Mouse (Mus musculus) midbrain, embryonic 12.5 days (tissue): ENCODE data around the gene Ace3. TPM values are rescaled to one million over a fixed set of nuclear protein-coding genes. Genes with fewer than 3 reads are reported as not detected.

Source experiments
- ATAC-seq: fragments of 200-750 bp; cut with Nextera tagmentation; 2 replicates; pipeline ENCODE4 v1.8.0; 2017; ENCODE audit warnings: low read depth, moderate TSS enrichment, moderate library complexity; ENCODE audit not compliant: low FRiP score
- H3K27ac ChIP-seq: fragments of 300-500 bp; sonication (generic); replicated peaks from 2 replicates; pipeline ENCODE4 v1.5.1; 2016; ENCODE audit warnings: mild to moderate bottlenecking
- H3K27me3 ChIP-seq: fragments of 300-500 bp; sonication (generic); 2 replicates; pipeline ENCODE4 v1.6.1; 2016; ENCODE audit warnings: mild to moderate bottlenecking
- H3K36me3 ChIP-seq: fragments of 300-500 bp; sonication (generic); 2 replicates; pipeline ENCODE4 v1.6.1; 2016
- H3K4me1 ChIP-seq: fragments of 300-500 bp; sonication (generic); 2 replicates; pipeline ENCODE4 v1.6.1; 2016
- H3K4me2 ChIP-seq: fragments of 300-500 bp; sonication (generic); replicated peaks from 2 replicates; pipeline ENCODE4 v1.6.1; 2016; ENCODE audit warnings: mild to moderate bottlenecking, moderate library complexity
- H3K4me3 ChIP-seq: fragments of 300-500 bp; sonication (generic); 2 replicates; pipeline ENCODE4 v1.5.1; 2016; ENCODE audit warnings: mild to moderate bottlenecking
- H3K9ac ChIP-seq: fragments of 300-500 bp; sonication (generic); replicated peaks from 2 replicates; pipeline ENCODE4 v1.6.1; 2016; ENCODE audit warnings: mild to moderate bottlenecking, moderate library complexity
- H3K9me3 ChIP-seq: fragments of 300-500 bp; sonication (generic); 2 replicates; pipeline ENCODE4 v1.6.1; 2016; ENCODE audit warnings: mild to moderate bottlenecking
- whole genome bisulfite sequencing: fragments of 180-500 bp; shearing (Covaris S2); methylation state at CpG from one replicate; pipeline ENCODE4 v1.1.7; 2016; 5-methylcytosine and 5-hydroxymethylcytosine counted together
- polyA plus RNA-seq: library from polyadenylated mRNA; unstranded; fragments of >200 nt; fragmentation: Nextera tagmentation; extraction: Ambion mirVana; gene quantifications from 2 replicates; pipeline ENCODE4 v1.2.1, GENCODE M21; 2016

Ace3 gene
- polyA plus RNA-seq, 1 experiment from 2014 or later: not detected

- no peak overlapping the region for H3K9ac ChIP-seq
- no peaks in the 10 kb centered on the region for H3K27me3 ChIP-seq
- no peaks in the 10 kb centered on the region for H3K9me3 ChIP-seq
- 57% methylated on average over 17 of the region's 17 CpGs for WGBS
- no peak overlapping the region for H3K4me3 ChIP-seq
- H3K27ac ChIP-seq: no peak overlapping the region
- H3K4me1 ChIP-seq: no peaks in the 10 kb centered on the region
- no peak overlapping the region for H3K4me2 ChIP-seq
- no peak for ATAC-seq
- no peaks in the 10 kb centered on the region for H3K36me3 ChIP-seq
These were observed 35.1 kb upstream of the Ace3 start for GRCm38 (mm10) chr11:105959355-105959754.

DNA sequence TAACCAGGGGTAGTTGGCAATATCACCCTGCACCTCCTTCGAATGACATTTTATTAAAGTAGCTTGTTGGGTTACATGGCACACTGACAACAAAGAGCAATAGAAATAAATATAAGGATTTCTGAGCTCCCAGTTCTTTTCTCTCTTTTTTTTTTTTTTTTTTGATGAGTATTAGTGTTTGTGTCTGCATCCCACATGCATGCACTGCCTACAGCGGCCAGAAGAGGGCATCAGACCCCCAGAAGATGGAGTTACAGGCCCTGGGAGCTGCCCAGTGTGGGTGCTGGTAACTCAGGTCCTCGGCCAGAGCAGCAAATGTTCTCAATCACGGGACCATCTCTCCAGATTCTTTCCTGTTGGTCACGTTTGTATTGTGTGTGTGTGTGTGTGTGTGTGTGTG lies 29.8 kb upstream of the Ace3 start:
- WGBS: 68% methylated on average over 5 of the region's 5 CpGs
- H3K4me2 ChIP-seq: no peak overlapping the region
- ATAC-seq: no peak
- no peak overlapping the region for H3K27ac ChIP-seq
- no peaks in the 10 kb centered on the region for H3K9me3 ChIP-seq
- H3K4me1 ChIP-seq: peaks cover 18% of the 10 kb centered on the region
- H3K4me3 ChIP-seq: no peak overlapping the region
- no peaks in the 10 kb centered on the region for H3K36me3 ChIP-seq
- peaks cover 39% of the 10 kb centered on the region for H3K27me3 ChIP-seq
- no peak overlapping the region for H3K9ac ChIP-seq

- H3K27me3 ChIP-seq: peaks cover 55% of the 10 kb centered on the region
- H3K36me3 ChIP-seq: no peaks in the 10 kb centered on the region
- no peaks in the 10 kb centered on the region for H3K9me3 ChIP-seq
- H3K4me1 ChIP-seq: peaks cover 18% of the 10 kb centered on the region
- no peak overlapping the region for H3K27ac ChIP-seq
- H3K4me2 ChIP-seq: no peak overlapping the region
- H3K4me3 ChIP-seq: no peak overlapping the region
- no peak overlapping the region for H3K9ac ChIP-seq
- ATAC-seq: no peak
- 67% methylated on average over 4 of the region's 4 CpGs for whole genome bisulfite sequencing
These were observed 28.2 kb upstream of the Ace3 start for GRCm38 (mm10) chr11:105966288-105966687.

- Histone ChIP-seq H3K9me3 (no peaks in the 10 kb centered on the region), H3K36me3 (no peaks in the 10 kb centered on the region), H3K27ac (no peak within 1 kb of the TSS), H3K4me1 (peaks cover 18% of the 10 kb centered on the region), H3K9ac (peak within 1 kb of the TSS; percentile 66), H3K4me3 (peak within 1 kb of the TSS; percentile 56), H3K4me2 (peak within 1 kb of the TSS; percentile 93), H3K27me3 (peaks cover 59% of the 10 kb centered on the region)
- under 1% methylated on average over 73 of the region's 76 CpGs for WGBS
- peak; percentile 69 for ATAC-seq
These were observed 26.5 kb upstream of the Ace3 start, which contains the start of gene Ace for GRCm38 (mm10) chr11:105967741-105968574. Gene Ace (plus strand): TSS chr11:105967945.

DNA sequence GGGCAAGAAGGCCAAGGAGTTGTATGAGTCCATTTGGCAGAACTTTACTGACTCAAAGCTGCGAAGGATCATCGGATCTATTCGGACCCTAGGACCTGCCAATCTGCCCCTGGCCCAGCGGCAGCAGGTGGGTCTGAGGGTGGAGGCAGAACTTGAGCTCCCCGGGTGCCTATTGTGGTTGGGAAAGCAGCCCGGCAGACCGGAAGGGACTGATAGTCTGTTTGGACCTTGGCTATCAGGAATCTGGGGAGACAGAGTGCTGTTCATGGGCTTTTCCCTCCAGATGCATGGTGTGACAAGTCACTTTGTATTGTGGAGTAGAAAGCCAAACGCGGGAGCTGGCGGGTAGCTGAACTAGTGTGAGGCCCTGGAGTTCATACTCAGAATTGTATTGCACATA lies 25.5 kb upstream of the Ace3 start:
- Histone ChIP-seq H3K4me2 (0 out of 2 replicates have a peak overlapping the region, but pooled peaks have one; percentile 93), H3K27me3 (peaks cover 59% of the 10 kb centered on the region), H3K4me1 (peaks cover 18% of the 10 kb centered on the region), H3K9me3 (no peaks in the 10 kb centered on the region), H3K36me3 (no peaks in the 10 kb centered on the region), H3K4me3 (no peak overlapping the region), H3K9ac (no peak overlapping the region), H3K27ac (no peak overlapping the region)
- 45% methylated on average over 10 of the region's 10 CpGs for WGBS
- no peak for ATAC-seq

GRCm38 (mm10) chr11:105969516-105969915 lies 25.0 kb upstream of the Ace3 start:
- WGBS: 77% methylated on average over 1 of the region's 1 CpGs
- H3K27ac ChIP-seq: no peak overlapping the region

DNA sequence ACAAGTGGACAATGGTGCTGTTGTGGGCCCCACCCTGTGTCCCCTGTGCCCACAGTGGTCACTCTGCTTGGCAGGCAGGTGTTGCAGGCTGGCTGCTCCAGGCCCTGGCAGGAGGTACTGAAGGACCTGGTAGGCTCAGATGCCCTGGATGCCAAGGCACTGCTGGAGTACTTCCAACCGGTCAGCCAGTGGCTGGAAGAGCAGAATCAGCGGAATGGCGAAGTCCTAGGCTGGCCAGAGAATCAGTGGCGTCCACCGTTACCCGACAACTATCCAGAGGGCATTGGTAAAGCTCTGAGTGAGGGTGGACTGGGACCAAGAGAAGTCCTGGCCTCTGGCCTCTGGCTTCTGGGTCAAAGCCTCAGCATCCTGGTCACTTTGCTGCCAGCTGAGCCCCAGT lies 19.9 kb upstream of the Ace3 start:
- Histone ChIP-seq H3K4me2 (no peak overlapping the region), H3K9ac (no peak overlapping the region), H3K27ac (no peak overlapping the region), H3K27me3 (peaks cover 27% of the 10 kb centered on the region), H3K4me1 (no peaks in the 10 kb centered on the region), H3K4me3 (no peak overlapping the region), H3K36me3 (no peaks in the 10 kb centered on the region), H3K9me3 (no peaks in the 10 kb centered on the region)
- ATAC-seq: no peak
- 87% methylated on average over 6 of the region's 6 CpGs for WGBS

More at GRCm38 (mm10) chr11:105969516-105969915, 25.0 kb upstream of the Ace3 start:
- no peaks in the 10 kb centered on the region for H3K36me3 ChIP-seq
- no peak overlapping the region for H3K9ac ChIP-seq
- H3K4me1 ChIP-seq: peaks cover 18% of the 10 kb centered on the region
- H3K27me3 ChIP-seq: peaks cover 61% of the 10 kb centered on the region
- ATAC-seq: no peak
- H3K9me3 ChIP-seq: no peaks in the 10 kb centered on the region
- no peak overlapping the region for H3K4me3 ChIP-seq
- no peak overlapping the region for H3K4me2 ChIP-seq

DNA sequence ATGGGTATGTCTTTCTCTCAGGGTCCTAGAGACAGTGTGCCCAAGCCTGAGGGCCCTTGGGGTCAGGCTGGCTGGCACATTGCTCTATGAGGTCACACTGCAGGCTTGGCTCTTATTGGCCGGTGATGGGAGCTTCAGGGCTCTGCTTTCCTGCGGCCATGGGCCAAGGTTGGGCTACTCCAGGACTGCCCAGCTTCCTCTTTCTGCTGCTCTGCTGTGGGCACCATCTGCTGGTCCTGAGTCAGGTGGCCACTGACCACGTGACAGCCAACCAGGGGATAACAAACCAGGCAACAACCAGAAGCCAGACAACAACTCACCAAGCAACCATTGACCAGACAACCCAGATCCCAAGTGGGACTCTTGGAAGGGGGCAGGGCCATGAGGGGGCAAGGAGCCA lies 19.4 kb upstream of the Ace3 start:
- H3K4me2 ChIP-seq: no peak overlapping the region
- H3K27ac ChIP-seq: no peak overlapping the region
- H3K4me3 ChIP-seq: no peak overlapping the region
- no peaks in the 10 kb centered on the region for H3K36me3 ChIP-seq
- no peaks in the 10 kb centered on the region for H3K4me1 ChIP-seq
- H3K9ac ChIP-seq: no peak overlapping the region
- no peaks in the 10 kb centered on the region for H3K9me3 ChIP-seq
- ATAC-seq: no peak
- 78% methylated on average over 3 of the region's 3 CpGs for WGBS
- H3K27me3 ChIP-seq: peaks cover 23% of the 10 kb centered on the region

GRCm38 (mm10) chr11:105975636-105976035 lies 18.8 kb upstream of the Ace3 start:
- H3K4me1 ChIP-seq: no peaks in the 10 kb centered on the region
- no peak overlapping the region for H3K27ac ChIP-seq
- no peaks in the 10 kb centered on the region for H3K9me3 ChIP-seq
- no peak overlapping the region for H3K9ac ChIP-seq
- no peak for ATAC-seq
- no peaks in the 10 kb centered on the region for H3K36me3 ChIP-seq
- WGBS: 90% methylated on average over 5 of the region's 5 CpGs
- no peak overlapping the region for H3K4me2 ChIP-seq
- H3K4me3 ChIP-seq: no peak overlapping the region
- H3K27me3 ChIP-seq: peaks cover 17% of the 10 kb centered on the region

GRCm38 (mm10) chr11:105978232-105978631 lies 16.2 kb upstream of the Ace3 start:
- Histone ChIP-seq H3K9ac (no peak overlapping the region), H3K27me3 (0 out of 2 replicates have a peak, but pooled peaks cover 6% of the 10 kb centered on the region), H3K36me3 (no peaks in the 10 kb centered on the region), H3K4me3 (no peak overlapping the region), H3K4me2 (no peak overlapping the region), H3K27ac (no peak overlapping the region), H3K9me3 (no peaks in the 10 kb centered on the region), H3K4me1 (no peaks in the 10 kb centered on the region)
- WGBS: 81% methylated on average over 2 of the region's 2 CpGs
- ATAC-seq: no peak

DNA sequence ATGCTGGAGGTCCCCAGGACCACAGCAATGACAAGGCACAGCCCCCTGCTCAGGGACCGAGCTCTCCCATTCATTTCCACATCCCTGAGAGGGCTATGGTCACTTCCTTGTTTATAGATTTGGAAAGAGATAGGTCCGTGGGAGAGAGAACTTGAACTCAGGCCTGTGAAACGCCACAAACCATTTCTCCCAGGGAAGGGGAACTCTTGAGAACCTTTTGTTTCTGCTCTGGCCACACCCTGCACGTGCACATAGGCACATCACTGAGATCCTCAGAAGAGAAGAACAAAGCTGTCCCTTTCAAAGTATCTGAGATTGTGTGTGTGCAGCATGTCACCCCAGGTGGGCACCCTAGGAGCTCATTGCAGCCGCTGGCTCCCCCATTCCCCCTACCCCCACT lies 15.8 kb upstream of the Ace3 start:
- Histone ChIP-seq H3K9me3 (no peaks in the 10 kb centered on the region), H3K4me2 (no peak overlapping the region), H3K27ac (no peak overlapping the region), H3K9ac (no peak overlapping the region), H3K27me3 (0 out of 2 replicates have a peak, but pooled peaks cover 6% of the 10 kb centered on the region), H3K4me3 (no peak overlapping the region), H3K36me3 (no peaks in the 10 kb centered on the region), H3K4me1 (no peaks in the 10 kb centered on the region)
- ATAC-seq: no peak
- 77% methylated on average over 5 of the region's 5 CpGs for WGBS

GRCm38 (mm10) chr11:105984452-105984851 lies 10.0 kb upstream of the Ace3 start:
- Histone ChIP-seq H3K4me1 (no peaks in the 10 kb centered on the region), H3K9me3 (no peaks in the 10 kb centered on the region), H3K27me3 (no peaks in the 10 kb centered on the region), H3K9ac (no peak overlapping the region), H3K27ac (no peak overlapping the region), H3K4me3 (no peak overlapping the region), H3K36me3 (no peaks in the 10 kb centered on the region), H3K4me2 (no peak overlapping the region)
- WGBS: 59% methylated on average over 4 of the region's 4 CpGs
- ATAC-seq: no peak
